ENCODE assay signal across 8 mouse cellular contexts in the genomic region with DNA sequence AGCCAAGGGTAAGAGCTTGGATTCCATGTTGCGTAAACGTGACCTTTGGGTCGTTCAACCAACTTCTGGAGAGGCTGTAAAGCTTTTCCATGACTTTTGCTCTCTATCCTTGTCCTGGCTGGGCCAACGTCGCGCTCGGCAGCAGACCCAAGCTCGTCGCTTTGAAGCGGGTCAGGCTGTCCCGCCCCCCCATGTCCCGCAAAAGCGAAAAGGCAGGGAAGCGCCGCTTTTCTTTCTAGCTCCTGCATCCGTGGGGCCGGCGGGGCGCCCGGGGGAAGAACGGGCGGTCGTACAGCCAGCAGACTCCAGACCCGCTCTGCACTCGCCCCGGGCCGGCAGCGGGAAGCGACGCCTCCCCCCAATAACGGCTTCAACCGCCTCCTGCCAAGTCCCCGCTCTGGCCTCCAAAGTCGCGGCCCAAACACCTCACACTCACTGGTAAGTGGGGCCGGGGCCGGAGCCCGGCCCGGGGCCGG. TPM values are rescaled to one million over a fixed set of nuclear protein-coding genes. Genes with fewer than 3 reads are reported as not detected.
DNase-seq lines count a peak whose midpoint lies in the region; ATAC-seq and TF ChIP-seq lines count a peak whose summit lies in the region.

A gene (plus strand): TSS at position 364 of the 476 bp plus-strand sequence.

- under 1% methylated on average over 32 of the region's 40 CpGs for WGBS in embryonic facial prominence, embryonic 13.5 days
- whole genome bisulfite sequencing in heart, embryonic 16.5 days: under 1% methylated on average over 28 of the region's 40 CpGs
- under 1% methylated on average over 33 of the region's 40 CpGs for WGBS in lung, postnatal 0 days

- peaks cover 9% of the 10 kb centered on the region; the same call in 1 of the 2 replicates for H3K36me3 ChIP-seq in embryonic facial prominence, embryonic 13.5 days
- no peaks in the 10 kb centered on the region; the same call in 1 of the 2 replicates for H3K36me3 ChIP-seq in heart, embryonic 16.5 days (ENCODE audit: control insufficient read depth, insufficient read depth)
- no peaks in the 10 kb centered on the region for H3K36me3 ChIP-seq in lung, postnatal 0 days (ENCODE audit: insufficient read depth, low read length)

- peaks cover 15% of the 10 kb centered on the region for H3K4me1 ChIP-seq in embryonic facial prominence, embryonic 13.5 days
- H3K4me1 ChIP-seq in heart, embryonic 16.5 days (ENCODE audit: control insufficient read depth, insufficient read depth, low read length): peaks cover 6% of the 10 kb centered on the region
- peaks cover 6% of the 10 kb centered on the region; the same call in 1 of the 2 replicates for H3K4me1 ChIP-seq in lung, postnatal 0 days (ENCODE audit: insufficient read depth, low read depth, low read length)

- ATAC-seq in embryonic facial prominence, embryonic 13.5 days (ENCODE audit: insufficient number of reproducible peaks, insufficient read depth, low FRiP score, low TSS enrichment, low read depth): 0 out of 2 replicates have a peak, but pooled peaks have one; percentile 10
- ATAC-seq in heart, embryonic 16.5 days (replicated peaks; ENCODE audit: extremely low read depth, insufficient read depth, low FRiP score): peak; percentile 42
- ATAC-seq in lung, postnatal 0 days: peak; percentile 46

- peak within 1 kb of the TSS; percentile 64 for H3K4me2 ChIP-seq in embryonic facial prominence, embryonic 13.5 days
- peak within 1 kb of the TSS; percentile 83 for H3K4me2 ChIP-seq in heart, embryonic 16.5 days (ENCODE audit: low read depth, low read length)
- peak within 1 kb of the TSS; percentile 60 for H3K4me2 ChIP-seq in lung, postnatal 0 days (replicated peaks; ENCODE audit: low read depth, low read length)

- no peak for TF ChIP-seq EP300 in lung, postnatal 0 days (IDR thresholded peaks at IDR 0.05)

- no peak for TF ChIP-seq CTCF in lung, postnatal 0 days (IDR thresholded peaks at IDR 0.05)

- no peaks in the 10 kb centered on the region for H3K9me3 ChIP-seq in embryonic facial prominence, embryonic 13.5 days
- no peaks in the 10 kb centered on the region for H3K9me3 ChIP-seq in heart, embryonic 16.5 days (replicated peaks; ENCODE audit: control insufficient read depth, low read length)
- H3K9me3 ChIP-seq in lung, postnatal 0 days (ENCODE audit: low read length): no peaks in the 10 kb centered on the region

- no peaks in the 10 kb centered on the region for H3K27me3 ChIP-seq in embryonic facial prominence, embryonic 13.5 days
- H3K27me3 ChIP-seq in heart, embryonic 16.5 days (ENCODE audit: control insufficient read depth, insufficient read depth, low read length): no peaks in the 10 kb centered on the region
- H3K27me3 ChIP-seq in lung, postnatal 0 days (replicated peaks; ENCODE audit: insufficient read depth, low read length): no peaks in the 10 kb centered on the region

- peak within 1 kb of the TSS; percentile 95 for H3K27ac ChIP-seq in embryonic facial prominence, embryonic 13.5 days
- peak within 1 kb of the TSS; percentile 95 for H3K27ac ChIP-seq in heart, embryonic 16.5 days (ENCODE audit: low read length)
- H3K27ac ChIP-seq in lung, postnatal 0 days (ENCODE audit: low read length): peak within 1 kb of the TSS; percentile 98

- peak within 1 kb of the TSS; percentile 91 for H3K9ac ChIP-seq in embryonic facial prominence, embryonic 13.5 days
- H3K9ac ChIP-seq in heart, embryonic 16.5 days (ENCODE audit: low read length): peak within 1 kb of the TSS; percentile 96
- peak within 1 kb of the TSS; percentile 83 for H3K9ac ChIP-seq in lung, postnatal 0 days (replicated peaks; ENCODE audit: low read depth)

- DNase-seq in thymus, postnatal 0 days (ENCODE audit: low spot score): no peak
- no peak for DNase-seq in thymus, postnatal 25 days
- DNase-seq in kidney, postnatal 25 days: peak; percentile 70 to 83
- DNase-seq in lung, postnatal 0 days (ENCODE audit: low spot score): peak; percentile 76
- peak; percentile 18 to 63 for DNase-seq in urinary bladder, postnatal 36 days (ENCODE audit: low spot score in 2 of 2)
- no peak for DNase-seq in cerebellum, adult 11-12 months

- H3K4me3 ChIP-seq in embryonic facial prominence, embryonic 13.5 days: peak within 1 kb of the TSS; percentile 93
- H3K4me3 ChIP-seq in heart, embryonic 16.5 days (ENCODE audit: low read length): peak within 1 kb of the TSS; percentile 99
- H3K4me3 ChIP-seq in lung, postnatal 0 days (ENCODE audit: low read depth, low read length): peak within 1 kb of the TSS; percentile 70

RNA-seq across cellular contexts. Expression of the gene that starts here (rescaled TPM):
- polyA plus RNA-seq in thymus, postnatal 0 days (2015; fragmentation: Nextera tagmentation; extraction: Ambion mirVana): 24.0 and 26.2 TPM in 2 replicates
- 23.5 and 28.2 TPM in 2 replicates for polyA plus RNA-seq in embryonic facial prominence, embryonic 13.5 days (2015; fragmentation: Nextera tagmentation; extraction: Ambion mirVana)
- 10.7 and 13.0 TPM in 2 replicates for polyA plus RNA-seq in heart, embryonic 16.5 days (2015; fragmentation: Nextera tagmentation; extraction: Ambion mirVana)
- 11.1 and 11.7 TPM in 2 replicates for polyA plus RNA-seq in lung, postnatal 0 days (2015; fragmentation: Nextera tagmentation; extraction: Ambion mirVana)

Comparison
In these comparisons a context has a peak if more than half of its experiments do, and no peak if none do; other contexts are left out.
1. DNase-seq: peak in kidney, postnatal 25 days (2 of 2), lung, postnatal 0 days (single experiment) and urinary bladder, postnatal 36 days (2 of 2); none in thymus, postnatal 0 days (single experiment), thymus, postnatal 25 days (single experiment) and cerebellum, adult 11-12 months (single experiment).
2. Peak in every context shown above with its lines, with median percentiles within 50 percentile points of each other: ATAC-seq, H3K27ac ChIP-seq, H3K4me2 ChIP-seq, H3K4me3 ChIP-seq and H3K9ac ChIP-seq.